Mouse (Mus musculus) fat pad, adult 2 months (tissue): ENCODE data around the gene Myo7a.

Experiments
- DNase-seq: peaks from one replicate; pipeline ENCODE4 v3.0.0-alpha.2; 2011; ENCODE audit warnings: low read depth, low spot score; ENCODE audit errors: extremely low read depth

Gene Myo7a

GRCm38 (mm10) chr7:98119179-98119960 is at the start of gene Myo7a:
Gene Myo7a (minus strand): TSS chr7:98119524.
- no peak for DNase-seq

- no peak for DNase-seq
Measured at GRCm38 (mm10) chr7:98164999-98165528, 45.7 kb upstream of the Myo7a start.

- DNase-seq: no peak
Measured at GRCm38 (mm10) chr7:98164382-98164998, 45.2 kb upstream of the Myo7a start.

- DNase-seq: no peak
Measured at GRCm38 (mm10) chr7:98163700-98164099, 44.4 kb upstream of the Myo7a start.

- no peak for DNase-seq
Measured at GRCm38 (mm10) chr7:98162239-98162638, 42.9 kb upstream of the Myo7a start.

- DNase-seq: no peak
Measured at GRCm38 (mm10) chr7:98160041-98160740, 40.9 kb upstream of the Myo7a start.

GRCm38 (mm10) chr7:98158481-98158880 is 39.2 kb upstream of the Myo7a start:
- DNase-seq: no peak

- DNase-seq: no peak
Measured at GRCm38 (mm10) chr7:98157636-98158332, 38.5 kb upstream of the Myo7a start.

GRCm38 (mm10) chr7:98156280-98156665 is 36.9 kb upstream of the Myo7a start:
- DNase-seq: no peak

GRCm38 (mm10) chr7:98155546-98156279 is 36.4 kb upstream of the Myo7a start:
- no peak for DNase-seq

GRCm38 (mm10) chr7:98153892-98154291 is 34.6 kb upstream of the Myo7a start:
- DNase-seq: no peak

GRCm38 (mm10) chr7:98153345-98153744 is 34.0 kb upstream of the Myo7a start:
- no peak for DNase-seq

- DNase-seq: no peak
Measured at GRCm38 (mm10) chr7:98152400-98152799, 33.1 kb upstream of the Myo7a start.

- no peak for DNase-seq
Measured at GRCm38 (mm10) chr7:98150525-98150924, 31.2 kb upstream of the Myo7a start.

GRCm38 (mm10) chr7:98149802-98150201 is 30.5 kb upstream of the Myo7a start:
- no peak for DNase-seq

- no peak for DNase-seq
Measured at GRCm38 (mm10) chr7:98148721-98149407, 29.5 kb upstream of the Myo7a start.

- no peak for DNase-seq
Measured at GRCm38 (mm10) chr7:98147766-98148165, 28.4 kb upstream of the Myo7a start.

GRCm38 (mm10) chr7:98146447-98146845 is 27.1 kb upstream of the Myo7a start:
- DNase-seq: no peak

GRCm38 (mm10) chr7:98145842-98146446 is 26.6 kb upstream of the Myo7a start:
- DNase-seq: no peak
